In the genomic region with DNA sequence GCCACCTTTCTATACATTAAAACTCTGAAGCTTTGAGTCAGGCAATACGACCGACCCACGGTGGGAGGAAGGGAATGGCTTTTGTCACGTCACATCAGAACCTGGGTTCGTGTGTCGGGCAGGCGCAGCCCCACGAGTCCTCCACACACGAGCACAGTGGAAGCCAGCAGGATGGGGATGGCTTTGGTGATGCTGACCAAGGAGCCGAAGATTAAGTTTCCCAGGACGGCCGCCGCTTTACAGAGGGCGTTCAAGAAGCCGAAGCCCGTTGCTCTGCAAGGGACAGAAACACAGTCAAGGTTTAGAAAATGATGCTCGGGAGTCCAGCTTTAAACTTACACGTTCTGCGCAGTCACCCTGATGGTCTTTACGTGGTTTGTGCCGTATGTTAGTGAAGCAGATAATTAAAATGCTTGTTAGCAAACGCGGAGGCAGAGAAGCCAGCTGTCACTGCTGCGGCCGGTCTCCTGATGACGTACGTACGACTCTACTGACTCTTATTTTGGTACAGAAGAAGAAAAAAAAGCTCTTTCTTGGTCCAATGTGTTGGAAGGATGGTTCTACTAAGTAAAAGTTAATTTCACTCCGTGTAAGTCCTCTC, we compare ENCODE assay signal across 8 mouse cellular contexts.
DNase-seq lines count a peak whose midpoint lies in the region; ATAC-seq and TF ChIP-seq lines count a peak whose summit lies in the region.

No protein-coding gene starts in this region.

- peak; percentile 61 for ATAC-seq in erythroblast, adult 5-6 weeks (replicated peaks; ENCODE audit: low FRiP score, poor library complexity, severe bottlenecking)
- ATAC-seq in heart, embryonic 16.5 days (replicated peaks; ENCODE audit: extremely low read depth, insufficient read depth, low FRiP score), result no peak
- peak; percentile 29; the same call in 1 of the 2 replicates for ATAC-seq in lung, embryonic 16.5 days (ENCODE audit: low read depth)

- H3K4me2 ChIP-seq in heart, embryonic 16.5 days (ENCODE audit: low read depth, low read length), result peak overlapping the region; percentile 76
- peak overlapping the region; percentile 78 for H3K4me2 ChIP-seq in lung, embryonic 16.5 days (ENCODE audit: low read depth, low read length)

- peaks cover 19% of the 10 kb centered on the region for H3K4me1 ChIP-seq in heart, embryonic 16.5 days (ENCODE audit: control insufficient read depth, insufficient read depth, low read length)
- H3K4me1 ChIP-seq in lung, embryonic 16.5 days (replicated peaks; ENCODE audit: control insufficient read depth, insufficient read depth, low read length), result peaks cover 17% of the 10 kb centered on the region

- H3K27me3 ChIP-seq in heart, embryonic 16.5 days (ENCODE audit: control insufficient read depth, insufficient read depth, low read length), result no peaks in the 10 kb centered on the region
- H3K27me3 ChIP-seq in lung, embryonic 16.5 days (ENCODE audit: control insufficient read depth, insufficient read depth, low read depth, low read length), result 0 out of 2 replicates have a peak, but pooled peaks cover 2% of the 10 kb centered on the region

- peak overlapping the region; percentile 57 for H3K4me3 ChIP-seq in heart, embryonic 16.5 days (ENCODE audit: low read length)
- peak overlapping the region; percentile 60 for H3K4me3 ChIP-seq in layer of hippocampus, adult 2 months
- H3K4me3 ChIP-seq in lung, embryonic 16.5 days (ENCODE audit: low read length), result peak overlapping the region; percentile 46

- H3K27ac ChIP-seq in heart, embryonic 16.5 days (ENCODE audit: low read length), result peak overlapping the region; percentile 43
- H3K27ac ChIP-seq in layer of hippocampus, adult 2 months, result peak overlapping the region; percentile 91
- H3K27ac ChIP-seq in lung, embryonic 16.5 days (ENCODE audit: low read length), result no peak overlapping the region

- 13% methylated on average over 29 of the region's 29 CpGs for WGBS in heart, embryonic 16.5 days
- 7% methylated on average over 29 of the region's 29 CpGs for WGBS in lung, embryonic 16.5 days

- DNase-seq in urinary bladder, postnatal 14 days (ENCODE audit: low spot score), result peak; percentile 9
- DNase-seq in urinary bladder, postnatal 10 days (ENCODE audit: low spot score), result no peak
- peak; percentile 50 to 70 for DNase-seq in layer of hippocampus, adult 2 months (ENCODE audit: low spot score in 2 of 2)
- DNase-seq in retina, embryonic 14.5 days (ENCODE audit: low spot score), result peak; percentile 72
- no peak for DNase-seq in adipocyte (ENCODE audit: low spot score)

- H3K9ac ChIP-seq in heart, embryonic 16.5 days (ENCODE audit: low read length), result peak overlapping the region; percentile 10
- peak overlapping the region; percentile 51 for H3K9ac ChIP-seq in lung, embryonic 16.5 days (ENCODE audit: low read length)

- no peak for TF ChIP-seq CTCF in layer of hippocampus, adult 2 months (conservative IDR thresholded peaks at IDR 0.05)

- no peaks in the 10 kb centered on the region for H3K36me3 ChIP-seq in heart, embryonic 16.5 days (ENCODE audit: control insufficient read depth, insufficient read depth)
- no peaks in the 10 kb centered on the region for H3K36me3 ChIP-seq in lung, embryonic 16.5 days (ENCODE audit: control insufficient read depth, insufficient read depth, low read length)

- no peaks in the 10 kb centered on the region for H3K9me3 ChIP-seq in heart, embryonic 16.5 days (replicated peaks; ENCODE audit: control insufficient read depth, low read length)
- H3K9me3 ChIP-seq in lung, embryonic 16.5 days (ENCODE audit: control insufficient read depth, low read length), result no peaks in the 10 kb centered on the region

Comparison
In these comparisons a context has a peak if more than half of its experiments do, and no peak if none do; other contexts are left out.
1. DNase-seq: peak in urinary bladder, postnatal 14 days (single experiment), layer of hippocampus, adult 2 months (2 of 2) and retina, embryonic 14.5 days (single experiment); none in urinary bladder, postnatal 10 days (single experiment) and adipocyte (single experiment).
2. Peak in every context shown above with its lines, with median percentiles within 50 percentile points of each other: H3K4me3 ChIP-seq.